Mouse (Mus musculus) liver, adult 2 months (tissue): ENCODE measurements around the gene Rrp1.

ENCODE experiments used
- CTCF ChIP-seq: fragments of 200-500 bp; IDR thresholded peaks from 2 replicates; pipeline ENCODE4 v1.5.1; 2011; ENCODE audit warnings: low read depth, low read length, control low read depth
- POLR2A ChIP-seq: fragments of 200-500 bp; IDR thresholded peaks from 2 replicates; pipeline ENCODE4 v1.6.1; 2011; ENCODE audit warnings: low read length, control low read depth; ENCODE audit not compliant: insufficient read depth; ENCODE audit errors: extremely low read depth

DNA sequence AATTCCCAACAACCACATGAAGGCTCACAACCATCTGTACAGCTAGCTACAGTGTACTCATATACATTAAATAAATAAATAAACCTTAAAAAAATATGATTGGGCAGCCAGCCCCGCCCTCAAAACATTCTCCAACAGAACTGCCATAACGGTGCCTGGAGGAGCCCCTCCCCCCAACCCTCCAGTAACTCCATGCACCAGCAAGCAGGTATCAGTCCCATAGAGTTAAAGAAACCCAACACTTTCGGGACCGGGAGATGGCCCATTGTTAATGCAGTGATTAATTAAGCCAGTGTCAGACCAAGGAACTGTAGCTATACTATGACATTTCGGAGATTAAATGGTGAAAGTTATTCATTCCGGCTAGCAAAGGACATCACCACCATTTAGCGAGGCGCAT lies 992 bp downstream of the Rrp1 start:
- TF ChIP-seq POLR2A: no peak
- TF ChIP-seq CTCF: no peak
